Comparison of ENCODE assay signal across 20 mouse cellular contexts in the genomic region with DNA sequence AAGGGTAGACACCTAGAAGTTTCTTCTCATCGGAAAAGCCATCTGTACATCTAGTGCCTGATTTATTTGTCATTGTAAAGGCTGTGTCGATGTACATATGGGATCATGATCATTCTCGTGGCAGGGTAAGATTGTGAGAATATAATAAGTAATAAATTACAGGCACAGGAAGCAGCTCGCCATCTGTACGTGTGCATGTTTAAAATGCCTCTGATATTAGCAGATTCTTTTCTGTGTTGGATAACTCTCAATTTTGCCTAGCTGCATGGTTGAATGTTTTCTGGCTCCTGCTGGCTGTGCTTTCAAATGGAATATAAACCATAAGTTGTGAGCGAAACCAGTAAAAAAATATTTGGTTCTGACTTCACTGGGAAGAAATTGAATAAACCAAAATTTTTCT. TPM values are rescaled to one million over a fixed set of nuclear protein-coding genes. Genes with fewer than 3 reads are reported as not detected.
"Had no signal": no experiment of that assay in that cellular context is flagged by ENCODE, and none has a peak within 500 bp of the region (broad histone marks: within the 10 kb centered on the region; RNA-seq: fewer than 3 reads in every experiment).

No protein-coding gene starts in this region.

- H3K9ac ChIP-seq: lung, embryonic 14.5 days; midbrain, embryonic 12.5 days; neural tube, embryonic 13.5 days; neural tube, embryonic 15.5 days had no signal

- H3K36me3 ChIP-seq: midbrain, embryonic 10.5 days; midbrain, embryonic 12.5 days; neural tube, embryonic 13.5 days; neural tube, embryonic 15.5 days had no signal

- H3K4me1 ChIP-seq: midbrain, embryonic 12.5 days had no signal

- H3K9me3 ChIP-seq: midbrain, embryonic 10.5 days; midbrain, embryonic 12.5 days; neural tube, embryonic 13.5 days; neural tube, embryonic 15.5 days had no signal

- H3K27ac ChIP-seq: midbrain, embryonic 10.5 days; midbrain, embryonic 12.5 days; neural tube, embryonic 13.5 days; neural tube, embryonic 15.5 days had no signal

- H3K27me3 ChIP-seq: neural tube, embryonic 15.5 days had no signal

- H3K4me3 ChIP-seq: midbrain, embryonic 10.5 days; midbrain, embryonic 12.5 days; myocyte; neural tube, embryonic 13.5 days; neural tube, embryonic 15.5 days had no signal

- DNase-seq: lung, embryonic 14.5 days; lung, postnatal 10 days; lung, postnatal 4 days; midbrain, embryonic 14.5 days; retina, postnatal 1 day; right cerebral cortex, adult 18-20 months; right cerebral cortex, postnatal 25 days; right cerebral cortex, postnatal 4 days; spleen, adult 18-20 months; thymus, adult 18-20 months; thymus, postnatal 14 days; thymus, postnatal 36 days had no signal

- H3K4me2 ChIP-seq: lung, embryonic 14.5 days; midbrain, embryonic 12.5 days; neural tube, embryonic 13.5 days; neural tube, embryonic 15.5 days had no signal

- ATAC-seq: midbrain, embryonic 16.5 days had no signal

RNA-seq across cellular contexts. Expression of gene Kcnab1, which starts 5.1 kb away (rescaled TPM):
- total RNA-seq: megakaryocyte, adult 5-6 weeks; megakaryocyte-erythroid progenitor cell, adult 5-6 weeks had no signal
